Mouse (Mus musculus): ENCODE measurements around the gene Cpeb3. TPM values are rescaled to one million over a fixed set of nuclear protein-coding genes. Genes with fewer than 3 reads are reported as not detected.
"Not testable (repeated sequence)": the region's sequence is repeated elsewhere in the genome, so short reads cannot be mapped to it uniquely, and the experiment has no call there.

The Cpeb3 gene
- 10 to 100 TPM; 20.4 to 20.6 TPM for total RNA-seq (2021)
- long read RNA-seq, experiment 1, partial matches to known transcripts = 1 of 2 reads
- long read RNA-seq, experiment 1, other reads (novel, unspliced or antisense) = 1 of 2 reads
- long read RNA-seq, experiment 2, partial matches to known transcripts = 2 of 8 reads
- long read RNA-seq, experiment 2, other reads (novel, unspliced or antisense) = 6 of 8 reads

DNA sequence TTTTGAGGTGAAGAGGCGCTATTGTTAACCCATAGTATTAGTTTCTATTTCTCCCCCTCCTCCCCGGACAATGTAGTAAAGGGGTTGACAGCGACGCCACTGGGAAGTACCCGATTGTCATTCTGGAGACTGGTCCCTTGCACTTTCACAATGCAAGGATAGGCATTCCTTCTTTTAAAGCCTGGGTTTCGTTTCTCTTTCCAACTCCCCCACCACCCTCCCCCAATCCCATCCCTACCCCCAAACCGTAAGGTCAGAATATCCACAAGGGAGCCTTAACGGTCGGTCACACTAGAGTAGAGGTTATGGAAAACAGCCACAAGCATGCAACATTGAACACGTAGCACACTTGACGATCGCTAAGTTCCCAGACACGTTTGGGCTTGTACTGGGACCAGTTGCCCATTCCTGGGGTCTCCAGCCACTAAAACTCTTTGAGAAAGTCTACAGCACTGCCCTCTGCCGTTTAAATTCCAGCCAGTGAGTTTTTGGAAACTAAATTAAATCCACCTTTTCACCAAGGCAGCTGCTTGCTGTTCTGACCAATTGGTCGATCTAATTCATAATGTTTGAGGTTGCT lies at the start of gene Cpeb3:
Cpeb3 (minus strand) TSS at position 426 of the 580 bp plus-strand sequence.
- no peak for DNase-seq (ENCODE audit: low spot score in 2 of 2)

DNA sequence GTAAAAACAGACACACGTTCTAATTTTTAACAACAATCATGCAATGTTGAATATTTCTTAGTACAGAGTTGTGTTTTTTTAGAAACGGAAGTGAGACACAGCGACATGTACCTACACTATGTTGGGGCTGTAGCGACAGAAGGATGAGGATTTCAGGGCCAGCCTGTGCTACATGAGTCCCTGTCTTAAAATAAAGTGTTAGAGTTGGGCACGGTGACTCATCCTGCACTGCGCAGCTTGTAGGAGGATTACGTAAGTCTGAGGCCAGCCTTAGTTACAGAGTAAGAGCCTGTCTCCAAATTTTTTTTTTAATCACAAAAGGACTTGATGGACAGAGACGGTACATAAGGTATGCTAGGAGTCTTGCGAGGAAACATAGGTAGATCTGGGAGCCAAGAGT lies 46.9 kb upstream of the Cpeb3 start:
- no peak for DNase-seq (ENCODE audit: low spot score in 2 of 2)

DNA sequence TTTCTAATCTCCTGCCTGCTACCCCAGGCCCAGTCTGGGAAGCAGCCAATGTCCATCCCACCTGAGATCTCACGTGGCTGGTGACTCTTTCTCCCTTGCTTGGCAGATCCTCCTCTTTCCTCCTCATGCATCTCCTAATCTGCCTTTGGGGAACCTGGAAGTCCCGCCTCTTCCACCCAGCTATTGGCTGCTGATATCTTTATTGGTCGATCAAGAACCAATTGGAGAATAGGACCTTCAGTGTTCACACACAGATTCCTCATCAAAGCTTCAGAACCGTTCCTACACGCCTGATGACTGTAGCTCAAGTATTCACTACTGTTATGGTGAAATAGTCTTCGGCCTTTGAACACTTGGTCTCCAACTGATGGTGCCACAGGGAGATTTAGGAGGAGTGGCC lies 43.7 kb upstream of the Cpeb3 start:
- no peak for DNase-seq (ENCODE audit: low spot score in 2 of 2)

DNA sequence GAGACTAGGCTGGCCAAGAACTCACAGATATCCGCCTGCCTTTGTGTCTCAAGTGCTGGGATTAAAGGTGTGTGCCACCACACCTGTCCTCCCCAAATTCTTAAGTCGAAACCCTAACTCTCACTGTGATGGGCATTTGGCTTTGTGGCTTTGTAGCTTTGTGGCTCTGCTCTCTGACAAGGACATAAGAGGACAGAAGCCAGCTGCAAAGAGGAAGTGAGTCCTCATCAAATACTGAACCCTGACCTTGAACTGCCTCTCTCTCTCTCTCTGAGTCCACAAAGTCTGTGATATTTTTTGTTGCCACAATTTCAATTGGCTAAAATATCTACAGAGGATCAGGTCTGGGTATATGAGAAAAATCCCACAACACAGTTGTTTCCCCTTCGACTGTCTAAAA lies 39.8 kb upstream of the Cpeb3 start:
- DNase-seq (ENCODE audit: low spot score in 2 of 2) = no peak

DNA sequence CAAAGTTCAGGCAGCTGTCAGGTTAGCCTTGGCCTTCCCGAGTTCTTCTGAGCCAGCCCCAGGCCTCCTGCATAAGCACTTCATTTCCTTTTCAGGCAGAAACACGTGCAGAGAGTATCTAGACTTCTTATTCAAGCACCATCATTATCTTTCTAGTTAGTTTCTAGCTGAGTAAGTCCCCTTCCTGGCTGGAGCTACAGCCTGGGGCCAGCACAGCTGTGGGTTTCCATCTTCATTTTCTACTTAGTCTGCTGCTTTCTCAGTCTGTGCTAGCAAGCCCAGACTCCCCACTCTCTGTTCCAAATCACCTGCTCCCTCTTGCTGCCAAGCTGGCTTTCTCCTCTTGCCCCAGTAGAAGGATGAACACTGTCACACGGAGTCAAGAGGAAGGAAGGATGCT lies 38.5 kb upstream of the Cpeb3 start:
- DNase-seq (ENCODE audit: low spot score in 2 of 2) = no peak

DNA sequence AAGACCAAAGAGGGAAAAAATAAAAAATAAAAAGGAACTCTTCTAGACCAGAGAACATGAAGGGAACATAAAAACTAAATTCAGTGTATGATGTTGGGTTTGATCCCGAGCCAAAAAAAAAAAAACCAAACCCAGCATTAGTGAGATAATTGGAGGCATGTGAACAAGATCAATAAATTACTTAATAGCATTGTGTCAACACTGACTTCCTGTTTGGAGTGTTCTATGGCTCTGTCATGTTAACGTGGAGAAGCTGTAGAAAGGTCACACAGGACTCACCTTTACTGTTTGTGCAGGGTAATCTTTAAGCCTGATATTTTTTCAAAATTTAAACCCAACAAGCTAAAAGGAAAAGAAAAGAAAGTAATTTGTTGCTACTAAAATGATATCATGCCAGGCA lies 34.3 kb upstream of the Cpeb3 start:
- DNase-seq (ENCODE audit: low spot score in 2 of 2) = no peak

DNA sequence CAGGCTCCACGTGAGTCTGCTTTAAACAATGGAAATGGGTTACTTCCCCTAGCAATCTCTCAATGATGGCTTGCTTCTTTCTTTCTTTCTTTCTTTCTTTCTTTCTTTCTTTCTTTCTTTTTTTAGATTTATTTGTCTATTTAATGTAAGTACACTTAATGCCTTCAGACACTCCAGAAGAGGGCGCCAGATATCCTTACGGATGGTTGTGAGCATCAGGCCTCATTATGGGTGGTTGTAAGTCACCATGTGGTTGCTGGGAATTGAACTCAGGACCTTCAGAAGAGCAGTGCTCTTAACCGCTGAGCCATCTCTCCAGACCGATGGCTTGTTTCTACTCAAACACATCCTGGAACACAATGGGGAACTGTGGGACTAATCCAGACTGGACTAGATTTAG lies 32.8 kb upstream of the Cpeb3 start:
- no peak for DNase-seq (ENCODE audit: low spot score in 2 of 2)

DNA sequence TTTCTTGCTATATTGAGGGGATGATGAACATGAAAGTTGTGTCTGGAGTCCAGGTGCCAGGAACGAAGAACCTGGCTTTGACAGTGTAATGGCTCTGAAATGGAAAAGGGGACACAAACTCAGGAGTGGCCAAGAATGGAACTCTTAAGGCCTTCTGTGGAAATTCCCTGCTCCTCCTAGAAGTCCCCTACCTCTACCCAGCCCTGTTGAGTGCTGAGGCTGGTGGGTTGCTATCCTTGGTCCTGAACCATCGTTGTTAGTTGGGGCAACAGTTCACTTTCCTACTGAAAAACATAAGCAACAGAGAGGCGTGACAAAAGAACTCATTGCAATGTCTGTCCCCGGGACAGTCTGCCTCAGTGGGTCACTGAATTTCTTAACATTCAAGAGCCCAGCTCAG lies 30.7 kb upstream of the Cpeb3 start:
- no peak for DNase-seq (ENCODE audit: low spot score in 2 of 2)

DNA sequence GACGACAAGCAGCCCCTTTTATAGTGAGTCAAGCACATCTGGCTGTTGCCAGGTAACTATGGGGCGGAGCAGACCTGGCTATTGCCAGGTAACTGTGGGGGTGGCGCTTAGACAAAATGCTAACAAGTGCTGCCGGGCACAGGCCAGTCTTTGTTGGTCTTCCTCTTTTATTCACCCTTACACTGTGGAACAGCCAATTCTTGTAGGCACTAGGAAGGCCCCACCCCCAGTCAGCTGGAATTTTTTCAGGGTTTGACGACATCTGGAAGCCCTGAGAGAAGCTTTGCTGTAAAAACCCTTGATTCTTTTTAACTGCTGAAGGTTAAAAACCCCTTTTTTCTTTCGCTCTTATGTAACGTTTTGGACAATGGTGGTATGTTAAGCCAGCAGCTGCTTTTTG lies 30.2 kb upstream of the Cpeb3 start:
- no peak for DNase-seq (ENCODE audit: low spot score in 2 of 2)

DNA sequence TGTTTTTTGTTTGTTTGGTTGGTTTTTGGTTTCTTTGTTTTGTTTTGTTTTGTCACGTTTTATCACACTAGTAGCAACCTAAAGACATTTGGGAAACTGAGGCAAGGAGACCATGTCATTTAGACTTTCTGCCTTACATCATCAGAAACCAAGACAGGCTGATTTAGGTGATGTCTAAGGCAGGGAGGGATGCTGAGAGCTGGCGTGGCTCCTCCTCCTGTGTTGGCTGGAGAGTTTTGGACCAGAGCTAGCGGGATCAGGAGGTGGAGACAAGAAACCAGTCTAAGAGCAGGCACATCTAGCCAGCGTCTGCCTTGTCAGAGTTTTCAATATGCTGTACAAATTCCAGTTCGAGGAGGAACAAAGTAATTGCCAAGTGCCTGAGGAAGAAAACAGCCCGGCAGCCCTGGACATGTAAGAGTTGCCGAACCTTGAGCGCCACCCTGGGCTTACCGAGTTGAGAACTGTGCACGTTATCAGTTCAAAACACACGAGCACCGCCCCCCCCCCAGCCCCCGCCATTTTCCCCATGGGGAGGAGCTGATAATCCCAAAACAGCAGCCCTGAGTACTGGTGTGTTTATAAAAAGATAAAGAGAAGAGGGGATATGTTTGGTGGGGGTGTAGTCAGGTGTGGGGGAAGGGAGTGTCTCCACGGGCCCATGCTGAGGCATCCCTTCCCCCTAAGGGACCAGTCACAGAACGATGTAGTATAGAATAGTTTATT lies 29.5 kb upstream of the Cpeb3 start:
- DNase-seq (ENCODE audit: low spot score in 2 of 2) = no peak

DNA sequence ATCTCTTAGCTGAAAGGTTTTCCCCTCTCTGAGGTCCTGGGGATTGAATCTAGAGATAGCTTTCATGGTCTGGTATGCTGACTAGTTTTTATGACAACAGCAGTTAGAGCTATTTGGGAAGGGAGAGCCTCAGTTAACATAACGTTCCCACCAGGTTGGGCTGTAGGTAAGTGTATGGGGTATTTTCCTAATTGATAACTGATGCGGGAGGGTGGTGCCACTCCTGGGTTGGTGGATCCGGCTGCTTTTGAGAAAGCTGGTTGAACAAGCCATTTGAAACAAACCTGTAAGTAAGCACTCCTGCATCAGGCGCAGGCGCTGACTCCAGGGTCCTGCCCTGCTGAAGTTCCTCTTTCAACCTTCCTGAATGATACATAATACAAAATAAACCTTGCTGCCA lies 28.9 kb upstream of the Cpeb3 start:
- no peak for DNase-seq (ENCODE audit: low spot score in 2 of 2)

DNA sequence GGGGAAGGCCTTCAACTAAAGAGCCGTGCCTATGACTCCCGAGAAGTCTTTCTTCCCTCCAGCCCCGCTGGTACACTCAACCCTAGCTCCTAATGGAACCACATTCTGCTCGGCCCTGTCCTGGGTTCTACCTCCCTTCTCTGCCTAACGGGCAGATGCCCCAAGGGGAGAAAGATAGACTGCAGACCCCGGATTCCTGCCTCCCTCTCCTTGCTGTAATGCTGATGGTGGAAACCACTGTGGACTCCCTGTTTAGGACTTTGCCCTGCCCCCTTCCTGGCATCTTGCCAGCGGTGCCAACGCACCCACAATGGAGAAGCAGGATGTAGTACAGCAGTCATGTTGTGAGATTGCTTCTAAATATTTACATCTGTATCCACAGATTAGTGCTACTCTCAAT lies 27.4 kb upstream of the Cpeb3 start:
- no peak for DNase-seq (ENCODE audit: low spot score in 2 of 2)

DNA sequence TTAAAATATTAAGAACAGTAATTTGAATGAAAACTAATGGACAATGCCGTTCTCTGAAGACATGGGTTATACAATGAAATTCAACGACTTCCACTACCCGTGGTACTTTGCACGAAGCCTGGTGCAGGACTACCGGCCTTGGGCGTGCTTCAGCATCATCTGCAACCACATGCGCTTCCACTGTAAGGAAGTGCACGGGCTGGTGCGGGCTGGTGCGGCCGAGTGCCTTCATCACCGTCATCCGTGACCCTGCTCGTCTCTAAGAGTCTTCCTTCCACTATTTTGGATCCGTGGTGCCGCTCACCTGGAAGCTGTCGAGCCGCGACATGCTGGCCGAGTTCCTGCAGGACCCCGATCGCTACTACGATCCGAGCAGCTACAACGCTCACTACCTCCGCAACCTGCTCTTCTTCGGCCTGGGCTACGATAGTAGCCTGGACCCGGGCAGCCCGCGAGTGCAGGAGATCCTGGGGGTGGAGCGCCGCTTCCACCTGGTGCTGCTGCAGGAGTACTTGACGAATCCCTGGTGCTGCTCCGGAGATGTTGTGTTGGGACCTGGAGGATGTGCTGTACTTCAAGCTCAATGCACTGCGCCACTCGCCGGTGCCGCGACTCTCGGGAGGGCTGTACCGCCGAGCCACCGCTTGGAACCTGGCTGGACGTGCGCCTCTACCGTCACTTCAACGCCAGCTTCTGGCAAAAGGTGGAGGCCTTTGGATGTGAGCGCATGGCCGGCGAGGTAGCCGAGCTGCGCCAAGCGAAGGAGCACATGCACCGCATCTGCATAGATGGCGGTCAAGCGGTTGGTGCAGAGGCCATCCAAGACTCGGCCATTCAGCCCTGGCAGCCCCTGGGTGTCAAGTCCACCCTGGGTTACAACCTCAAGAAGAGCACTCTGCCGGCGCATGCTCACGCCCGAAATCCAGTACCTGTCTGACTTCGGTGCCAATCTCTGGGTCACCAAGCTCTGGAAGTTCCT lies 25.4 kb upstream of the Cpeb3 start:
- no peak for DNase-seq (ENCODE audit: low spot score in 2 of 2)

DNA sequence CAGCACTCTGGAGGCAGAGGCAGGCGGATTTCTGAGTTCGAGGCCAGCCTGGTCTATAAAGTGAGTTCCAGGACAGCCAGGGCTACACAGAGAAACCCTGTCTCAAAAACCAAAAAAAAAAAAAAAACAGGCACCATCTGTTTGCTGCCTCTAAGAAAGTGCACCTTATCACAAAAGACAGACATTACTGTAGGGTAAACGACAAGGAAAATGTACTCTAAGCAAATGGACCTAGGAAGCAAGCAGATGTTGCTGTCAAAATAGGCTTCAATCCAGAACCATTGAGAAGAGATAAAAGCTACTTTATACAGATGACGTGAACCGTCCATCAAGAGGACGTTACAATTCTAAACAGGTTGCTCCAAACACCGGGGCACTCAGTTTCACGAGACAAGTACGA lies 24.2 kb upstream of the Cpeb3 start:
- DNase-seq (ENCODE audit: low spot score in 2 of 2) = not testable (repeated sequence)

DNA sequence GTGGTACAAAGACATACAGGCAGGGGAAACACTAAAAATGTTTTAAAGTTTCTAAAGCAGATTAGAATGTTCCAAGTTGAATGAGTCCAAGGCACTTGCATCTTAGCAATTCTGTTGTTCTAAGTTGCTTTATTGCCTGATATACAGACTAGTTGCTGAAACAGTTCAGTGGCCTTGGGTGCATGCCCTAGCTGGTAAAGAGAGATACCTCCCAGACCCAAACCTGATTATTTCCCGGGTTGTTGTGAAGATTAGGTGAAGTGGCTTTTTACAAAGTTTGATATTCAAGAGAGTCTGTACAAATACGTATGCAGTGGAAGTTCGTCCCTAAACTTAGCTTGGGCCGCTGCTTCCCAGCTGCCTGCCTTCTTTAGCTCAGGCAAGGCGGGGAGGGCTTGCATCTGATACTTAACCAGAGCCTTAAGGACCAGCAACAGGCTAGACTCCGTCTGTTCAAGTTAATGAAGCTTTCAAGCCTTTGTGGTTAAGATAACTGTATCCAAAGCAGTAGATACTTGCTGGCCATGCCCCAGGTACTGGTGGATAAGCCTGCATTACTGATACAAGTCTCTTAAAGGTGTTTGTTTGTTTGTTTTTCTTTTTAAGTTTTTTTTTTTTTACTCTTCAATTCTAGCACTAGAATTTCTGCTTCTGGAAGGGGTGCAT lies 16.9 kb upstream of the Cpeb3 start:
- DNase-seq (ENCODE audit: low spot score in 2 of 2) = no peak

DNA sequence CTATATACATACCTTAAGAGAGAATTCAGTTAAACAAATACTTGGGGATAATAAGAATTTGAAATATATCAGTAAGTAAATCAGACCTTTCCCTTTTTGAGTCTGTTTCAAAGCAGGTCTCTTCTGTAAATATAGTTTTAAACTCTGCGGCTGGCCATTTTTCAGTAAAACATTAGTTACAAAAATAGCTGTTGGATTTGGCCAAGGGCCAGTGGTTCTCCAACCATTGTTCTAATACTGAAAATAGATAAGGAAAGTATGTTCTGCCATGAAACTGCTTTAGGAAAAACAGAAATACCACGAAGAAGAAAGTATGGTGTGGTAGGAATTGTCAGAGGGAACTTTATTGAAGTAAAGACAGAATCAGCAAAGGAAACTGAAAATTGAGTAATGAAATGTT lies 6.3 kb upstream of the Cpeb3 start:
- no peak for DNase-seq (ENCODE audit: low spot score in 2 of 2)

DNA sequence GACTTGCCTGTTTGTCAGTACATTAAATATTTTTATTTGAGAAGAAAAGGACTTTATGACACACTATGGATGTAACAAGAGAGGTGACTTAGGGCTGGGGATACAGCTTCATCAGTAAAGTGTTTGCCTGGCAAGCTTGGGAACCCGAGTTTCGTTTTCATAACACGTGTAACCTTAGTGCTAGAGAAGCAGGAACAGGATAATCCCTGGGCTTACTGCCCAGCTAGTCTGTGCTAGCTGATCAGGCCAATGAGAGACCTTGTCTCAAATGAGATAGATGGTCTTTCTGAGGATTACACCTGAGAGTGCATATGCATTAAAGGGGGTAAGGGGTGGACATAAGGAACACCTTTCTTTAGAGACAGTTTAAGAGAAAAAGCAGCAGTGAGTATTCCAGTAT lies 3.0 kb upstream of the Cpeb3 start:
- DNase-seq (ENCODE audit: low spot score in 2 of 2) = no peak

DNA sequence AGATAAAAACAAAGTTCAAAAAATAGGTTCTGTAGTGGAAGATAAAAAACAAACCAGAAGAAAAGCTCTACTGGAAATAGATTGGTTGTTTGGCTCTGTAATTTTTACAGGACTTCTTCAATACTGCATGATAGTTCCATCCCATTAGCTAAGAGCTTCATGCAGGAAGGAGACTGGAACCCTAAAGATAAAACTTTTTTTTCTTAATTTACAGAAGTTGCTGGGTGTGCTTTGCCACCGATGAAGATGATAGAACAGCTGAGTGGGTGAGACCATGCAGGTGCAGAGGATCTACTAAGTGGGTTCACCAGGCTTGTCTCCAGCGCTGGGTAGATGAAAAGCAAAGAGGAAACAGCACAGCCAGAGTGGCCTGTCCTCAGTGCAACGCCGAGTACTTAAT lies 2.1 kb upstream of the Cpeb3 start:
- DNase-seq (ENCODE audit: low spot score in 2 of 2) = no peak

DNA sequence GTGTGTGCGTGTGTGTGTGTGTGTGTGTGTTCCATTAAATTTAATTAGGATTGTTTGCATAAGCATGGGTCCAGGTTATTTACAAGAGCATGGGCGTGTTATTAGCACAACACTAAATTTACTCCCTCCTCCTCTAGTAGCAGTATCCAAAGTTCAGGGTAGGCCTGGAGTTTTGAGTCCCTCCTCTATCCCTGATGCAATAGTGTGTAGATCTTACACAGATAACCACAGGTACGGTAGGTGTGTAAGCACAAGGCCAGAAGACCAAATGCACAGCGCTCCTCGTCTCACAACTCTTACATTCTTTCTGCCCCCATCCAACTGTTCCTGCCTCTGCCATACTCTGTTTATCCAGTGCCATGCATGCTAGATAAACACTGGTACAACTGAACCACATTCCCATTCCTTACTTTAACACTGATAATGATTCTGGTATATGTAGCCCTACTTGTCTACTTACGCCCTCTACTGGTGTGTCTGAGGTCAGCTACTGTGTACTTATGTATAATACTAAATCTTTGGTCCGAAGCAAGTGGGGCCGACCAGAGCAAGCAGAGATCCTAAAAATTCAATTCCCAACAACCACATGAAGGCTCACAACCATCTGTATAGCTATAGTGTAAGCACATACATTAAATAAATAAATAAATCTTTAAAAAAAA lies 1.2 kb upstream of the Cpeb3 start:
- no peak for DNase-seq (ENCODE audit: low spot score in 2 of 2)

DNA sequence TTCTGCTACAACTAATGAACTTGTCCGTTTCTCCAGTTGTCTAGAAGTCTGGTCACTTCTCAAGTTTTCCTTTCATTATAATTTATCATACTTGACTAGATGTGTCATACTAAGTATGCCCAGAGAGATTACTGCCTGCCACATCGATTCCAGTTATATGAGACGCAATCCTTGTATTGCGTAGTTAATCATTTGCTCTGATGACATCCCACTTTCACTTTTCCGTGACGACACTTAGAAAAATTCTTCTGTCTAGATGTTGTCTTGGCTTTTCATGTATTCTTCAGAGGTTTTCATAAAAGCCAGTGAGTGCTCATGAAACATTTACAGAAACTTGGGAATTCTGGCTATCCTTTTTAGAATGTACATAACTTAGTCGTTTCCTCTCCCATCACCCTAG lies 585 bp upstream of the Cpeb3 start:
- no peak for DNase-seq (ENCODE audit: low spot score in 2 of 2)
